Mouse (Mus musculus): ENCODE results near the gene Cfap300. TPM values are rescaled to one million over a fixed set of nuclear protein-coding genes. Genes with fewer than 3 reads are reported as not detected.

Cfap300 gene
- polyA plus RNA-seq, 1 experiment = 0.84 TPM

DNA sequence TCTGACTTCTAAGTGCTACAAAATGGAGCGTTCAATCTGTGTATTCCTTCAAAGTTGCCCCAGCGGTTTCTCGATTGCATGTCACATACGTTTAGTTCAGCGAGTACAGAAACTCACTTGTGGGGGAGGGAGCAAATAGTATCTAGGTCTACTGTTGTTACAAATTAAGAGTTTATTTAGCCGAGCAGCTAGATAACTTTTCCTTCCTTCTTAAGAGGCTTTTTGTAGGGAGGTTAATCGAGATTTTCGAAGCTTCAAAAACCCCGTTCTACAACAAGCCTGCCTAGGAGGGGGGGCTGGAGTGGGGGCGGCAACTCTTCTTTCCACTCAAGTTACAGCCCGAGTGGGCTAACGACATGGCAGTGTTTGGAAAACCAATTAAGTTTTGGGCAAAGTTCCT lies 39.8 kb downstream of the Cfap300 start:
- TF ChIP-seq CEBPB (IDR thresholded peaks at IDR 0.05; ENCODE audit: insufficient read depth, poor library complexity, severe bottlenecking) (no peak), TCF3 (IDR thresholded peaks at IDR 0.05; ENCODE audit: insufficient read length, low read depth) (no peak), POLR2AphosphoS2 (IDR thresholded peaks at IDR 0.05; ENCODE audit: insufficient read length, low read depth) (no peak)
- Histone ChIP-seq H3K36me3 (ENCODE audit: control insufficient read depth, insufficient read depth) (peaks cover 19% of the 10 kb centered on the region), H3K27me3 (ENCODE audit: control insufficient read depth, insufficient read depth, insufficient read length) (no peaks in the 10 kb centered on the region), H3K4me2 (ENCODE audit: low read depth) (peak overlapping the region; percentile 92), H3ac (ENCODE audit: control insufficient read depth, insufficient read length) (peak overlapping the region; percentile 69), H3K4me3 (peak overlapping the region; percentile 83), H3K79me2 (ENCODE audit: control insufficient read depth, insufficient read depth) (peaks cover 48% of the 10 kb centered on the region)

DNA sequence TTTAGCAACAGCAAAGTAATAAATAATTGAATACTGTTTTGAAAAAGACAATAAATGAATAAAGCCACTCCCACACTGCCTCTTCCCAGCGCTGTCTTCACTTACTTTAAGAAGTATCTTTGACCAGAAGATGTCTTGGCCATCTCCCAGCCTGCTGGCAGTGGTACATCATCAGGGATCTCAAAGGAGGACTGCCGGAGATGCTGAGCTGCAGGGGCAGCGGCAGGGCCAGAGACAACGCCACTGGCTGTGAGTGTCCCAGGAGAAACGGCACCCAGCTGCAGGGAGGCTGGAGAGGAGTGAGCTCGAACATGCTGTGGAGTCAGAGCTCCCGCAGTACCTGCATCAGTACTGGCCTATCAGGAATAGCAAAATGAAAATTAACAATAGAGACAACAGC lies 41.3 kb downstream of the Cfap300 start:
- Histone ChIP-seq H3K79me2 (ENCODE audit: control insufficient read depth, insufficient read depth) (peaks cover 62% of the 10 kb centered on the region), H3ac (ENCODE audit: control insufficient read depth, insufficient read length) (no peak overlapping the region), H3K4me2 (ENCODE audit: low read depth) (peak overlapping the region; percentile 92), H3K4me3 (no peak overlapping the region), H3K36me3 (ENCODE audit: control insufficient read depth, insufficient read depth) (peaks cover 19% of the 10 kb centered on the region), H3K27me3 (ENCODE audit: control insufficient read depth, insufficient read depth, insufficient read length) (no peaks in the 10 kb centered on the region)
- no peak for TF ChIP-seq USF1 (IDR thresholded peaks at IDR 0.05; ENCODE audit: low read depth)
- TF ChIP-seq E2F4 (IDR thresholded peaks at IDR 0.05; ENCODE audit: insufficient read depth) = no peak
- TF ChIP-seq TCF12 (IDR thresholded peaks at IDR 0.05; ENCODE audit: insufficient read depth, poor library complexity, severe bottlenecking) = no peak
- TF ChIP-seq MYOD1 (IDR thresholded peaks at IDR 0.05; ENCODE audit: control insufficient read depth in 1 of 3, insufficient read length in 2 of 3, low read depth in 2 of 3) = no peak
- no peak for TF ChIP-seq TCF3 (IDR thresholded peaks at IDR 0.05; ENCODE audit: insufficient read length, low read depth)
- TF ChIP-seq REST (IDR thresholded peaks at IDR 0.05; ENCODE audit: insufficient read depth, insufficient read length) = no peak
- TF ChIP-seq POLR2A (IDR thresholded peaks at IDR 0.05; ENCODE audit: insufficient read length, low read depth) = no peak
- TF ChIP-seq MAX (IDR thresholded peaks at IDR 0.05; ENCODE audit: low read depth) = no peak
- TF ChIP-seq POLR2AphosphoS2 (IDR thresholded peaks at IDR 0.05; ENCODE audit: insufficient read length, low read depth) = no peak
- no peak for TF ChIP-seq SRF (IDR thresholded peaks at IDR 0.05; ENCODE audit: control insufficient read depth, insufficient read length, low read depth)
- TF ChIP-seq CEBPB (IDR thresholded peaks at IDR 0.05; ENCODE audit: insufficient read depth, poor library complexity, severe bottlenecking) = no peak
- TF ChIP-seq MYOG (IDR thresholded peaks at IDR 0.05; ENCODE audit: control insufficient read depth in 1 of 3, insufficient read depth in 1 of 3, insufficient read length in 2 of 3, low read depth in 2 of 3) = no peak

DNA sequence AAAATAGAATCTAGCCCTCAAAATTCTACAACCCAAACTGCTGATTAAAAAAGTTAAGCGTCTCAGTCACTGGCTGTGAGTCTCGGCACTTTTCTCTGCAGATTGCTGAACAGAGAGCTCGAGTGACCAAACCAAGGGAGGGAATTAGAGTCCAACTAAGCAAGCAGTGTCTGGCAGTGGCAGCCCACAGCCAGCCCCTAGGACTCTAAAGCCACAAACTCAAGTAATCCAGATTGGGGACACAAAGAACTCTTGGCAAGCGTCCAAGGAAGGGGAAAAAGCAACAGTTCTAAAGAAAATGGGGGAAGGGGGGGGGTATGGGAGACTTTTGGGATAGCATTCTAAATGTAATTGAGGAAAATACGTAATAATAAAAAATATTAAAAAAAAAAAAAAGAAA lies 48.3 kb downstream of the Cfap300 start:
- Histone ChIP-seq H3K4me3 (no peak overlapping the region), H3K79me2 (ENCODE audit: control insufficient read depth, insufficient read depth) (peaks cover 93% of the 10 kb centered on the region), H3ac (ENCODE audit: control insufficient read depth, insufficient read length) (no peak overlapping the region), H3K36me3 (ENCODE audit: control insufficient read depth, insufficient read depth) (peaks cover 25% of the 10 kb centered on the region), H3K27me3 (ENCODE audit: control insufficient read depth, insufficient read depth, insufficient read length) (no peaks in the 10 kb centered on the region), H3K4me2 (ENCODE audit: low read depth) (no peak overlapping the region)
- TF ChIP-seq TCF12 (IDR thresholded peaks at IDR 0.05; ENCODE audit: insufficient read depth, poor library complexity, severe bottlenecking) = no peak
- TF ChIP-seq MYOD1 (IDR thresholded peaks at IDR 0.05; ENCODE audit: control insufficient read depth in 1 of 3, insufficient read length in 2 of 3, low read depth in 2 of 3) = no peak
- no peak for TF ChIP-seq E2F4 (IDR thresholded peaks at IDR 0.05; ENCODE audit: insufficient read depth)
- no peak for TF ChIP-seq SRF (IDR thresholded peaks at IDR 0.05; ENCODE audit: control insufficient read depth, insufficient read length, low read depth)
- TF ChIP-seq TCF3 (IDR thresholded peaks at IDR 0.05; ENCODE audit: insufficient read length, low read depth) = no peak
- TF ChIP-seq POLR2AphosphoS2 (IDR thresholded peaks at IDR 0.05; ENCODE audit: insufficient read length, low read depth) = no peak
- TF ChIP-seq MAX (IDR thresholded peaks at IDR 0.05; ENCODE audit: low read depth) = no peak
- TF ChIP-seq CEBPB (IDR thresholded peaks at IDR 0.05; ENCODE audit: insufficient read depth, poor library complexity, severe bottlenecking) = no peak
- TF ChIP-seq USF1 (IDR thresholded peaks at IDR 0.05; ENCODE audit: low read depth) = no peak
- no peak for TF ChIP-seq REST (IDR thresholded peaks at IDR 0.05; ENCODE audit: insufficient read depth, insufficient read length)
- no peak for TF ChIP-seq POLR2A (IDR thresholded peaks at IDR 0.05; ENCODE audit: insufficient read length, low read depth)
- TF ChIP-seq MYOG (IDR thresholded peaks at IDR 0.05; ENCODE audit: control insufficient read depth in 1 of 3, insufficient read depth in 1 of 3, insufficient read length in 2 of 3, low read depth in 2 of 3) = no peak

GRCm38 (mm10) chr9:7992651-7993050 lies 50.0 kb downstream of the Cfap300 start:
- Histone ChIP-seq H3K36me3 (ENCODE audit: control insufficient read depth, insufficient read depth) (peaks cover 25% of the 10 kb centered on the region), H3ac (ENCODE audit: control insufficient read depth, insufficient read length) (no peak overlapping the region), H3K27me3 (ENCODE audit: control insufficient read depth, insufficient read depth, insufficient read length) (no peaks in the 10 kb centered on the region), H3K4me3 (no peak overlapping the region), H3K4me2 (ENCODE audit: low read depth) (no peak overlapping the region), H3K79me2 (ENCODE audit: control insufficient read depth, insufficient read depth) (peaks cover 96% of the 10 kb centered on the region)
- no peak for TF ChIP-seq E2F4 (IDR thresholded peaks at IDR 0.05; ENCODE audit: insufficient read depth)

DNA sequence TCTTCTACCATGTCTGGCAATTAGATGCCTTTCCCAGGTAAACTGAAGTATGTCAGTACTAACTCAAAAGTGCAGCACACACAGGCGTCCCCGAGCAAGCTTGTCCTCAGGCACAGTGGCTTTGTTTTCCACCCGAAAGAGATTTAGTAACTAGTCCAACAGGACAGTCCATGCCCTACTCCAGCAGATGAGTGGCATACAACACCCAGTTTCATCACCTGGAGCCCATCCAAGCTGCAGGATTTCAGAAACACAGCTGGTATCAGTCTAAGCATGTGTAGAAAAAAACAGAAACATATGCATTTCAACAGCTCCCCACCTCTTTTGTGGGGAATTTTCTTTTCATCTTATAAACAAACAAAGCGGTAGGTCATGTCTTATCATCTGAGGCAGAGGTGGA lies 51.7 kb downstream of the Cfap300 start:
- Histone ChIP-seq H3K4me3 (no peak overlapping the region), H3K36me3 (ENCODE audit: control insufficient read depth, insufficient read depth) (peaks cover 26% of the 10 kb centered on the region), H3K79me2 (ENCODE audit: control insufficient read depth, insufficient read depth) (peaks cover 93% of the 10 kb centered on the region), H3K4me2 (ENCODE audit: low read depth) (no peak overlapping the region), H3ac (ENCODE audit: control insufficient read depth, insufficient read length) (no peak overlapping the region), H3K27me3 (ENCODE audit: control insufficient read depth, insufficient read depth, insufficient read length) (no peaks in the 10 kb centered on the region)
- TF ChIP-seq SRF (IDR thresholded peaks at IDR 0.05; ENCODE audit: control insufficient read depth, insufficient read length, low read depth) = no peak
- TF ChIP-seq REST (IDR thresholded peaks at IDR 0.05; ENCODE audit: insufficient read depth, insufficient read length) = no peak
- TF ChIP-seq E2F4 (IDR thresholded peaks at IDR 0.05; ENCODE audit: insufficient read depth) = no peak
- no peak for TF ChIP-seq TCF3 (IDR thresholded peaks at IDR 0.05; ENCODE audit: insufficient read length, low read depth)
- TF ChIP-seq MYOD1 (IDR thresholded peaks at IDR 0.05; ENCODE audit: control insufficient read depth in 1 of 3, insufficient read length in 2 of 3, low read depth in 2 of 3) = no peak
- no peak for TF ChIP-seq CEBPB (IDR thresholded peaks at IDR 0.05; ENCODE audit: insufficient read depth, poor library complexity, severe bottlenecking)
- no peak for TF ChIP-seq TCF12 (IDR thresholded peaks at IDR 0.05; ENCODE audit: insufficient read depth, poor library complexity, severe bottlenecking)
- TF ChIP-seq MAX (IDR thresholded peaks at IDR 0.05; ENCODE audit: low read depth) = no peak

Measured in myocyte (in vitro differentiated cells).